Mouse (Mus musculus) Patski (cell line): ENCODE data around the gene Oxa1l. TPM values are rescaled to one million over a fixed set of nuclear protein-coding genes. Genes with fewer than 3 reads are reported as not detected.
"Not testable (repeated sequence)": the region's sequence is repeated elsewhere in the genome, so short reads cannot be mapped to it uniquely, and the experiment has no call there.

Experiments used
- ATAC-seq: fragments of 100-300 bp; one replicate; pipeline ENCODE4 v1.8.0; 2021
- CTCF ChIA-PET: fragments of 350-600 bp; sonication (Branson Sonifier 250); formaldehyde crosslinking; loops from one replicate; lab custom pipeline; 2022; ENCODE audit warnings: inconsistent platforms; lab: Charles Lee
- POLR2A ChIA-PET: fragments of 350-600 bp; sonication (Branson Sonifier 250); formaldehyde crosslinking; loops from one replicate; lab custom pipeline; 2022; ENCODE audit warnings: antibody characterized with exemption, inconsistent platforms; lab: Charles Lee
- DNase-seq: peaks from one replicate; pipeline ENCODE4 v3.0.0-alpha.2; 2011; ENCODE audit warnings: low read depth, low spot score
- H3K27me3 ChIP-seq: fragments of 371-371 bp; one replicate; pipeline ENCODE4 v1.5.1; 2021
- CTCF ChIP-seq: fragments of 100-300 bp; IDR thresholded peaks from one replicate; pipeline ENCODE4 v1.5.1; 2021
- in situ Hi-C: fragments of 300-500 bp; cut with MboI; formaldehyde crosslinking; loops from 3 replicates; pipeline ENCODE4 v1.11.1; 2018; ENCODE audit warnings: low pct_unique_long_range_greater_than_20kb, mixed read lengths
- polyA plus RNA-seq: library from polyadenylated mRNA; unstranded; gene quantifications from one replicate; pipeline ENCODE4 v1.2.3, GENCODE M21; 2021

Oxa1l gene
- polyA plus RNA-seq, 1 experiment from 2014 or later, result 80.3 TPM

- ATAC-seq (no peak), DNase-seq (no peak)
- in situ Hi-C loops, result no loop called here
- peaks cover 5% of the 10 kb centered on the region for H3K27me3 ChIP-seq
- POLR2A ChIA-PET, result no interaction called here
- TF ChIP-seq CTCF, result no peak
- CTCF ChIA-PET, result no interaction called here
Measured at GRCm38 (mm10) chr14:54340836-54341235, 19.8 kb upstream of the Oxa1l start.

DNA sequence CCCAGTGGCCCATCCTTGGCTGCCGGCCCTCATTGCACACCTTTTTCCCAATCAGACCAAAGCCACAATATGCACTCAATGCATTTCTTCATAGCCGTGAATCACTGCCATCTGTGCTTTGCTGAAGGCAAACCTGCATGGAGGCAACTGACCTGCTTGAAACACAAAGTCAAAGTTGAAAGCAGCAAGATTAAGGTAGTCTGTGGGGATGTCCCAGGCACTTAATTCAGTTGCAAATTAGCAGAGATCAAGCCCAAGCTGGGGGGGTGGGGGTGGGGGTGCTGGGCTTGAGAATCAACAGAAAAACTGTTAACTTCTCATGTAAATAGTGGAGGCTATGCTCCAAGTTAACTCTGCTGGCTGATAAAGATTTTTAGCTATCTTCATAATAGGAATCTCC lies 18.8 kb upstream of the Oxa1l start:
- CTCF ChIA-PET, DNase-seq, in situ Hi-C loops, ATAC-seq, POLR2A ChIA-PET, H3K27me3 ChIP-seq: not testable (repeated sequence)

GRCm38 (mm10) chr14:54350773-54351541 lies 9.7 kb upstream of the Oxa1l start:
- CTCF ChIA-PET, in situ Hi-C loops, POLR2A ChIA-PET, ATAC-seq, DNase-seq, H3K27me3 ChIP-seq: not testable (repeated sequence)

DNA sequence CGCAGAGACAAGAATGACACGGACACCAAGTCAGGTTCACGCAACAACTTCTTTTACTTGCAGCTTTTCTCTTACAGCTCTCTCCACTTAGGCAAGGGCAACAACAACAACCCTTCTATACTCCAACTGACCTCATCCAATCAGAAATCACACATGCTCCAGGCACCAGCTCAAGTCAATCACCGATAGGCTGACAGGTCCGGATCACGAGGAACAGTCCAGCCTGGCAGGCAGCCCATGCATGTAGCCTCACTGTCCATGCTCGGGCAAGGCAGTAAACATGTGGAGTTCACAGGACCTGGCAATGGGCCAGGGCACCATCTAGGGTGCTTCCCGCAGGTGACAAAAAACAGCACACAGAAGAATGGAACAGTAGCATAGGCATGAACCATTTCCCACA lies 8.3 kb upstream of the Oxa1l start:
- ChIA-PET POLR2A (no interaction called here), CTCF (no interaction called here)
- ATAC-seq (no peak), DNase-seq (no peak)
- in situ Hi-C loops, result no loop called here
- no peak for TF ChIP-seq CTCF
- H3K27me3 ChIP-seq, result no peaks in the 10 kb centered on the region

DNA sequence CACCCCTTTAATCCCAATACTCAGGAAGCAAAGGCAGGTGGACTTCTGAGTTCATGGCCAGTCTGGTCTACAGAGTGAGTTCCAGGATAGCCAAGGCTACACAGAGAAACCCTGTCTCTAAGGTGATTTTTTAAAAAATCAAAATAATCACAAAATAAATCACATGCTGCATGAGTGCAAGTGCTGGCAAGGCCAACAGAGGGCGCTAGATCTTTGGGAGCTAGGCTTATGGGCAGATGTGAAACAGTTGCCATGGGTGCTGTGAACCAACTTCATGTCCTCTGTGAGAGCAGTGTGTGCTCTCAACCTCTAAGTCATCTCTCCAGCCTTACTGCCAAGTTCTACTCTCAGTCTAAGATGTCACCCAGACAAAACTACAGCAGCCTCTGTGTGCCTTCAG lies 6.2 kb upstream of the Oxa1l start:
- POLR2A ChIA-PET, result no interaction called here
- no peaks in the 10 kb centered on the region for H3K27me3 ChIP-seq
- peak; percentile 33 for TF ChIP-seq CTCF
- in situ Hi-C loops, result no loop called here
- CTCF ChIA-PET, result no interaction called here
- DNase-seq, result no peak
- no peak for ATAC-seq

- ChIA-PET CTCF (no interaction called here), POLR2A (no interaction called here)
- TF ChIP-seq CTCF, result no peak
- in situ Hi-C loops, result no loop called here
- H3K27me3 ChIP-seq, result no peaks in the 10 kb centered on the region
- DNase-seq, result no peak
- no peak for ATAC-seq
Measured at GRCm38 (mm10) chr14:54363156-54363555, 2.5 kb downstream of the Oxa1l start.

- DNase-seq, result no peak
- POLR2A ChIA-PET, result no interaction called here
- no peak for TF ChIP-seq CTCF
Measured at GRCm38 (mm10) chr14:54365026-54365645, 4.5 kb downstream of the Oxa1l start.

DNA sequence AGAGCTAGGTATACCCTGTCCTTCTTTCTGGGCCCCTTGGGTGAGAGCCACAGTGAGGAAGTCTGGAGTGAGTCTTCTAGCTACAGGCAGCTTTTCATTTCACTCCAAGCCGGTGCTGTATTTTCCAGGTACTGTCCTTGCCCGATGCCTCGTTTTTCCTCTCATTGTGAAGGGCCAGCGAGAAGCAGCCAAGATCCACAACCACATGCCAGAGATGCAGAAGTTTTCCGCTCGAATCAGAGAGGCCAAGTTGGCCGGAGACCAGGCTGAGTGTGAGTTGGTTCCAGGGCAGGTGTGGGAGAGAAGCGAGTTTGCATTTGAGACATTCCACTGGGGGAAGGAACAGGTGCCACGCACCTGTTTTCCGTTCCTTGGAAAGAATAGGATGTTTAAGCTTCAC lies 5.9 kb downstream of the Oxa1l start:
- in situ Hi-C loops, result loop anchor here (5.0 kb wide), 1 partner anchor 46 kb away; no protein-coding TSS in a partner anchor
- CTCF ChIA-PET, result no interaction called here
- no peak for TF ChIP-seq CTCF
- POLR2A ChIA-PET, result no interaction called here
- no peak for ATAC-seq
- no peak for DNase-seq
- H3K27me3 ChIP-seq, result no peaks in the 10 kb centered on the region

More at GRCm38 (mm10) chr14:54365026-54365645, 4.5 kb downstream of the Oxa1l start:
- CTCF ChIA-PET, result interaction anchor here (1.3 to 1.7 kb wide), 2 partner anchors 46 to 48 kb away, joined by 3 to 4 read pairs; no protein-coding TSS in a partner anchor
- in situ Hi-C loops, result loop anchor here (5.0 kb wide), 1 partner anchor 47 kb away; no protein-coding TSS in a partner anchor
- H3K27me3 ChIP-seq, result no peaks in the 10 kb centered on the region
- no peak for ATAC-seq

DNA sequence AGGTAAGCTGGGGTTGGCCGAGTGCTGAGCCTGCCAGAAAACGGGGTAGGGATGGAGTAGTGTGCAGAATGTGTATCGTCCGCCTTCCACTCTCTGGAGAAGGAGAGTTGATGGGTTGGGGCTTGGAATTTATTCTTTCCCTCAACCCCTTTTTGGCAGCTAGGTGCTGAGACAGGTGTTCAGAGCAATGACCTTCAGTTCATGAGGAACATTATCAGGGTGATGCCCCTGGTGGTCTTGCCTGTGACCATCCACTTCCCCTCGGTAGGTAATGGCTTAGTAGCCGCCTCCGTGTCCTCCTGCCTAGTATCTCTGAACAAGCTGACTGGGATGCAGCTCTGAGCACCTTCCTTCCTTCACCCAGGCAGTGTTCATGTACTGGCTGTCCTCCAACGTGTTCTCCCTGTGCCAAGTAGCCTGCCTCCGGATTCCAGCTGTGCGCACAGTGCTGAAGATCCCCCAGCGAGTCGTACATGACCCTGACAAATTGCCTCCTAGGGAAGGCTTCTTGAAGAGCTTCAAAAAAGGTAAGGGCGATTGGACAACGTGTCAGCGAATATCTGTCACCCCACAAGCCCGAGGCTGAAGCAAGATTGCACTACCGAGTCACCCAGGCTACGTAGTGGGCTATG lies 6.9 kb downstream of the Oxa1l start:
- TF ChIP-seq CTCF, result no peak
- in situ Hi-C loops, result loop anchor here (5.0 kb wide), 1 partner anchor 45 kb away; no protein-coding TSS in a partner anchor
- no peaks in the 10 kb centered on the region for H3K27me3 ChIP-seq
- ChIA-PET CTCF (interaction anchor here (1.3 kb wide), 1 partner anchor 45 kb away, joined by 4 read pairs; no protein-coding TSS in a partner anchor), POLR2A (interaction anchor here (0.6 kb wide), 1 partner anchor 76 kb away, joined by 4 read pairs; no protein-coding TSS in a partner anchor)
- DNase-seq, result no peak
- no peak for ATAC-seq

- in situ Hi-C loops, result loop anchor here (5.0 kb wide), 1 partner anchor 43 kb away; no protein-coding TSS in a partner anchor
- no peak for DNase-seq
- ChIA-PET CTCF (interaction anchor here (1.3 to 1.9 kb wide), 3 partner anchors 8 to 125 kb away, joined by 3 to 4 read pairs (median 3); no protein-coding TSS in a partner anchor), POLR2A (interaction anchor here (1.2 kb wide), 1 partner anchor 11 kb away, joined by 3 read pairs; no protein-coding TSS in a partner anchor)
- ATAC-seq, result no peak
- no peaks in the 10 kb centered on the region for H3K27me3 ChIP-seq
- no peak for TF ChIP-seq CTCF
Measured at GRCm38 (mm10) chr14:54369372-54369771, 8.7 kb downstream of the Oxa1l start.
